Mouse (Mus musculus) bone marrow, adult 2 months (tissue): ENCODE measurements around the gene Tcf3.

Source experiments
- CTCF ChIP-seq: fragments of 200-500 bp; IDR thresholded peaks from 2 replicates; pipeline ENCODE4 v1.5.1; 2011; ENCODE audit warnings: low read length, control low read depth; ENCODE audit not compliant: control insufficient read depth, insufficient read depth
- POLR2A ChIP-seq: fragments of 200-500 bp; IDR thresholded peaks from 2 replicates; pipeline ENCODE4 v1.6.1; 2011; ENCODE audit warnings: low read depth, mild to moderate bottlenecking, control low read depth, low read length, borderline replicate concordance; ENCODE audit not compliant: control insufficient read depth

GRCm38 (mm10) chr10:80406684-80407501, 26.6 kb downstream of the Tcf3 start, which contains the start of gene Uqcr11:
- no peak for TF ChIP-seq CTCF
- TF ChIP-seq POLR2A, result peak; percentile 56; the same call in 1 of the 2 replicates
